In genomic region chr10:97312509-97312908, GRCm38 (mm10) we compare ENCODE assay signal across 8 mouse cellular contexts.
DNase-seq lines count a peak whose midpoint lies in the region; ATAC-seq lines count a peak whose summit lies in the region.

No protein-coding gene starts in this region.

- H3K27ac ChIP-seq in hindbrain, embryonic 11.5 days (ENCODE audit: low read depth, low read length): no peak overlapping the region
- H3K27ac ChIP-seq in stomach, embryonic 16.5 days (ENCODE audit: low read length): peak overlapping the region; percentile 95

- no peaks in the 10 kb centered on the region for H3K4me1 ChIP-seq in hindbrain, embryonic 11.5 days (replicated peaks; ENCODE audit: control insufficient read depth, insufficient read depth, low read length)
- peaks cover 6% of the 10 kb centered on the region for H3K4me1 ChIP-seq in stomach, embryonic 16.5 days (ENCODE audit: control insufficient read depth, insufficient read depth, low read length)

- no peaks in the 10 kb centered on the region for H3K36me3 ChIP-seq in hindbrain, embryonic 11.5 days (ENCODE audit: control insufficient read depth, insufficient read depth, low read length)
- no peaks in the 10 kb centered on the region for H3K36me3 ChIP-seq in stomach, embryonic 16.5 days (ENCODE audit: control insufficient read depth, insufficient read depth, low read length)

- peak overlapping the region; percentile 1; the same call in 1 of the 2 replicates for H3K9ac ChIP-seq in hindbrain, embryonic 11.5 days (ENCODE audit: low read depth, low read length)
- H3K9ac ChIP-seq in stomach, embryonic 16.5 days (ENCODE audit: low read length): peak overlapping the region; percentile 66

- WGBS in hindbrain, embryonic 11.5 days: 46% methylated on average over 12 of the region's 12 CpGs
- WGBS in stomach, embryonic 16.5 days: 14% methylated on average over 12 of the region's 12 CpGs

- H3K4me2 ChIP-seq in hindbrain, embryonic 11.5 days (replicated peaks; ENCODE audit: low read depth, low read length): peak overlapping the region; percentile 69
- peak overlapping the region; percentile 62 for H3K4me2 ChIP-seq in stomach, embryonic 16.5 days (ENCODE audit: low read depth, low read length)

- H3K27me3 ChIP-seq in hindbrain, embryonic 11.5 days (ENCODE audit: control insufficient read depth, insufficient read depth, low read length): no peaks in the 10 kb centered on the region
- no peaks in the 10 kb centered on the region for H3K27me3 ChIP-seq in stomach, embryonic 16.5 days (ENCODE audit: control insufficient read depth, insufficient read depth, low read length)

- no peaks in the 10 kb centered on the region for H3K9me3 ChIP-seq in hindbrain, embryonic 11.5 days (ENCODE audit: control insufficient read depth, low read length)
- no peaks in the 10 kb centered on the region for H3K9me3 ChIP-seq in stomach, embryonic 16.5 days (replicated peaks; ENCODE audit: control insufficient read depth, low read length)

- peak; percentile 23; the same call in 1 of the 2 replicates for ATAC-seq in hindbrain, embryonic 11.5 days (ENCODE audit: low FRiP score)
- ATAC-seq in stomach, embryonic 16.5 days (ENCODE audit: insufficient read depth, low FRiP score): no peak

- H3K4me3 ChIP-seq in hindbrain, embryonic 11.5 days (ENCODE audit: low read depth, low read length): no peak overlapping the region
- H3K4me3 ChIP-seq in stomach, embryonic 16.5 days (replicated peaks; ENCODE audit: low read length): peak overlapping the region; percentile 48

- DNase-seq in kidney, adult 9 months: peak; percentile 35
- DNase-seq in kidney, postnatal 4 days: no peak
- DNase-seq in c-Kit-positive CD71-negative TER-119-negative erythroid progenitor cells, embryonic 14.5 days (ENCODE audit: low read depth): peak; percentile 12
- no peak for DNase-seq in hindbrain, embryonic 11.5 days (ENCODE audit: low spot score)
- peak; percentile 20 for DNase-seq in lung, postnatal 36 days
- DNase-seq in left cerebral cortex, adult 11 months (ENCODE audit: low spot score): no peak
- DNase-seq in left cerebral cortex, adult 18-20 months (ENCODE audit: low spot score in 2 of 2): no peak

Comparison
In these comparisons a context has a peak if more than half of its experiments do, and no peak if none do; other contexts are left out.
1. DNase-seq: peak in kidney, adult 9 months (single experiment), c-Kit-positive CD71-negative TER-119-negative erythroid progenitor cells, embryonic 14.5 days (single experiment) and lung, postnatal 36 days (single experiment); none in kidney, postnatal 4 days (0 of 2), hindbrain, embryonic 11.5 days (single experiment), left cerebral cortex, adult 11 months (single experiment) and left cerebral cortex, adult 18-20 months (0 of 2).